Mouse (Mus musculus): ENCODE data around the gene Bbip1.

GRCm38 (mm10) chr19:53904833-53905480, 39.5 kb downstream of the Bbip1 start:
- no peak for TF ChIP-seq EP300 (IDR thresholded peaks at IDR 0.05; ENCODE audit: insufficient read depth, low read depth, low read length)
- no peak for TF ChIP-seq CTCF (IDR thresholded peaks at IDR 0.05; ENCODE audit: low read depth, low read length)
